Mouse (Mus musculus) liver, embryonic 14.5 days (tissue): ENCODE results near the gene Ist1. TPM values are rescaled to one million over a fixed set of nuclear protein-coding genes. Genes with fewer than 3 reads are reported as not detected.

Experiments used
- ATAC-seq: fragments of 200-750 bp; cut with Nextera tagmentation; 2 replicates; pipeline ENCODE4 v1.8.0; 2017; ENCODE audit warnings: moderate number of reproducible peaks, mild to moderate bottlenecking, moderate library complexity; ENCODE audit not compliant: insufficient read depth
- DNase-seq, 3 experiments: peaks; one replicate each; pipeline ENCODE4 v3.0.0-alpha.2; 2012 to 2013; ENCODE audit warnings: low read depth in 3 of 3, low spot score in 3 of 3
- H3K27ac ChIP-seq: fragments of 300-500 bp; sonication (generic); 2 replicates; pipeline ENCODE4 v1.5.1; 2014; ENCODE audit warnings: moderate library complexity, mild to moderate bottlenecking, control low read depth, inconsistent platforms
- H3K27me3 ChIP-seq: fragments of 300-500 bp; sonication (generic); 2 replicates; pipeline ENCODE4 v1.6.1; 2014; ENCODE audit warnings: mild to moderate bottlenecking, low read length, moderate library complexity; ENCODE audit not compliant: control insufficient read depth, insufficient read depth
- H3K36me3 ChIP-seq: fragments of 300-500 bp; sonication (generic); replicated peaks from 2 replicates; pipeline ENCODE4 v1.6.1; 2014; ENCODE audit warnings: low read depth; ENCODE audit not compliant: control insufficient read depth, insufficient read depth
- H3K4me1 ChIP-seq, 2 experiments: fragments of 200-500 bp in 1 of 2; fragments of 300-500 bp in 1 of 2; sonication (generic) in 1 of 2; replicated peaks; 2 replicates each; pipeline ENCODE4 v1.6.1; 2012 to 2014; ENCODE audit warnings: antibody characterized with exemption in 1 of 2, inconsistent platforms in 1 of 2, low read length in 1 of 2; ENCODE audit not compliant: control insufficient read depth in 2 of 2, insufficient read depth in 2 of 2
- H3K4me2 ChIP-seq: fragments of 300-500 bp; sonication (generic); 2 replicates; pipeline ENCODE4 v1.6.1; 2014; ENCODE audit warnings: low read depth, mild to moderate bottlenecking, control low read depth, moderate library complexity
- H3K4me3 ChIP-seq, 2 experiments: fragments of 200-500 bp in 1 of 2; fragments of 300-500 bp in 1 of 2; sonication (generic) in 1 of 2; 2 replicates each; pipeline ENCODE4 v1.5.1; 2012 to 2014; ENCODE audit warnings: low read depth in 2 of 2, low read length in 2 of 2, mild to moderate bottlenecking in 2 of 2, control low read depth in 1 of 2, inconsistent platforms in 1 of 2, moderate library complexity in 1 of 2; ENCODE audit not compliant: insufficient read depth in 1 of 2
- H3K9ac ChIP-seq: fragments of 300-500 bp; sonication (generic); replicated peaks from 2 replicates; pipeline ENCODE4 v1.6.1; 2014; ENCODE audit warnings: mild to moderate bottlenecking, control low read depth, moderate library complexity
- H3K9me3 ChIP-seq: fragments of 300-500 bp; sonication (generic); 2 replicates; pipeline ENCODE4 v1.6.1; 2016; ENCODE audit warnings: low read length, mixed read lengths; ENCODE audit not compliant: control insufficient read depth
- CTCF ChIP-seq: IDR thresholded peaks from 2 replicates; pipeline ENCODE4 v1.5.1; 2016; ENCODE audit warnings: antibody characterized with exemption, low read depth, control low read depth
- EP300 ChIP-seq: IDR thresholded peaks from 2 replicates; pipeline ENCODE4 v1.6.1; 2016; ENCODE audit warnings: antibody characterized with exemption, low read depth
- WGBS: fragments of 180-500 bp; shearing (Covaris S2); extraction: QIAGEN DNeasy Blood & Tissue Kit; methylation state at CpG from one replicate; pipeline ENCODE4 v1.1.7; 2014; ENCODE audit not compliant: insufficient replicate concordance; 5-methylcytosine and 5-hydroxymethylcytosine counted together
- polyA plus RNA-seq, 2 experiments: library from polyadenylated mRNA; depleted of rRNA in 1 of 2; stranded (reverse) in 1 of 2; unstranded in 1 of 2; fragments of >200 nt; fragmentation: Nextera tagmentation in 1 of 2; extraction: Ambion mirVana in 1 of 2; gene quantifications; 2 replicates each; pipeline versions ENCODE4 v1.2.1 to v1.2.3; 2012 to 2014

Ist1 gene
- polyA plus RNA-seq, 2 experiments = 19.5 to 31.1 TPM

DNA sequence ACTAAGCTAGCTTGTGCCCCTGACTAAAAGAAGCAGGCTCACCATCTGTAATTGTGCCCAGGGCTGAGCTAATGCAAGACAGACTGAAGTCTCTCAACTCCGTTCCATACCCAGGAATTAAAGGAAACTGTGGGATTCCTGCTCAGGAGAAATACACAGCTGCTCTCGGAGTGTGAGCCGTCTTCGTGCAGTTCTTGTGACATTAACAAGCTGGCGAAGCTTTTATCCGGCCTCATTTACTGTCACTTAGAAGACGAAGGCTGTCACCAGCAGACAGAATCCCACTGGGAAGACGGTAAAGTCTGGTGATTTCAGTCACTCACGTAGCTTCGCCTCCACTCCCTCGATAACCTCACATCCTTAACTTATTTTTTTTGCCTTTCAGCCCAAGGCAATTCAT, 45.7 kb downstream of the Ist1 start:
- no peak for TF ChIP-seq CTCF
- no peak for TF ChIP-seq EP300
- Histone ChIP-seq H3K27me3 (no peaks in the 10 kb centered on the region), H3K4me3 (no peak overlapping the region), H3K9ac (no peak overlapping the region), H3K9me3 (no peaks in the 10 kb centered on the region), H3K4me2 (no peak overlapping the region), H3K36me3 (no peaks in the 10 kb centered on the region), H3K4me1 (no peaks in the 10 kb centered on the region), H3K27ac (no peak overlapping the region)
- WGBS = 77% methylated on average over 11 of the region's 11 CpGs
- ATAC-seq (no peak), DNase-seq (no peak)

DNA sequence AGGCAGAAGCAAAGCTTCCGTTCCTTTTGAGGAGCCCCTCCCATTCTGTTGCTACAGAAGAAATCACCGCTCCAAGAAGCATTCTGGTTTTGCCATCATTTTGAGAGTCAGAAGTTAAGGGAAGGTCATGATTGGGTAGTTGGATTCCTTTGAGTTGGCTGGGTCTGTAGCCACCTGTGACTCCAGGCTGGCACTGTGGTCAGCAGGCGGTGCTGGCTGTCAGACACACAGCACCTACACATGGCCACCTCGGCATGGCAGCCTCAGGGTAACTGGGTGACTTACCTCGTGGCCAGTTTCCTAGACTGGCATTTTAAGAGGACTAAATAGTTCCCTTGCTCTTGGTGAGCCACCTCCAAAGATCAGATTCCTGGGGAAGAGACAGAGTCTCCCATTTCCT, 51.8 kb downstream of the Ist1 start:
- Histone ChIP-seq H3K4me1 (no peaks in the 10 kb centered on the region), H3K27ac (no peak overlapping the region), H3K9ac (no peak overlapping the region), H3K36me3 (no peaks in the 10 kb centered on the region), H3K4me3 (no peak overlapping the region), H3K27me3 (no peaks in the 10 kb centered on the region), H3K9me3 (no peaks in the 10 kb centered on the region), H3K4me2 (no peak overlapping the region)
- DNase-seq = no peak
- TF ChIP-seq EP300 (no peak), CTCF (no peak)
- WGBS = 67% methylated on average over 5 of the region's 5 CpGs
- no peak for ATAC-seq

DNA sequence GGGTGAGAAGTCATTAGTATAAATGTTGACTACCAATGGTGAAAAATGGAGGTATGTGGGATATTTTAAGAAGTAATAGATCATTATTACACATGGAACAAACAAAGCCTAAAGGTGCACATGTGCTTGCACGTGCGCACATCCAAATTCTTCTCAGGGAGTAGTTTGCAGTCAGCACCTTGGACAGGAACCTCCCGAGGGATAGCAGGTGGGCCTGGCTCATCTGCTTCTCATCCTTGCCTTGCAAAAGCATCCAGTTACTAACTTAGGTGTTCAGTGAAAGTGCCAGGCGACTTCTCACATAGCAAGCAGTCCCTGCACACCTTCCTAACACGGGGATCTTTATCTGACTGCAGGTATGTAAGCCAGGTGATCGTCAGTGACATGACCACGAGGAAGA, 52.6 kb downstream of the Ist1 start:
- H3K9ac ChIP-seq = no peak overlapping the region
- no peak overlapping the region for H3K4me2 ChIP-seq
- H3K9me3 ChIP-seq = no peaks in the 10 kb centered on the region
- H3K27ac ChIP-seq = no peak overlapping the region
- 65% methylated on average over 7 of the region's 7 CpGs for WGBS
- no peak for DNase-seq
- no peak overlapping the region for H3K4me3 ChIP-seq
- ATAC-seq = no peak
- no peaks in the 10 kb centered on the region for H3K36me3 ChIP-seq
- no peaks in the 10 kb centered on the region for H3K27me3 ChIP-seq
- no peaks in the 10 kb centered on the region for H3K4me1 ChIP-seq
- TF ChIP-seq EP300 (no peak), CTCF (no peak)

DNA sequence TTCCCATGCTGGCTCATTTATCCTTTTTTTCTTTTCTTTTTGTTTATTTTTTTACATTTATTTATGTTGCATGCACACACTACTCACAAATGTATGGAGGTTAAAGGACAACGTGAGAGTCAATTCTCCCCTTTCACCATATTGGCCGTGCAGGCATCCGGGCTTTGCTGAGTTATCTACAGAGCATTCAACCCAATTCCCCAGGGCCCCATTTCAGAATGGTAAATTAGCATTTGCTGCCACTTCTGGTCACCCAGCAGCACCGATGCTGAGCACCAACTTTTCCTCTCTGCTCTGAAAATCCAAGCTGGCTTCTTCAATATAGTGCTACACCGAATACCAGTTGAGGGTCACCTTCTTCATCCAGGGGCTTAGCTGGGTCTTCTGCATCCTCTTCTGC, 54.2 kb downstream of the Ist1 start:
- 75% methylated on average over 5 of the region's 5 CpGs for WGBS

DNA sequence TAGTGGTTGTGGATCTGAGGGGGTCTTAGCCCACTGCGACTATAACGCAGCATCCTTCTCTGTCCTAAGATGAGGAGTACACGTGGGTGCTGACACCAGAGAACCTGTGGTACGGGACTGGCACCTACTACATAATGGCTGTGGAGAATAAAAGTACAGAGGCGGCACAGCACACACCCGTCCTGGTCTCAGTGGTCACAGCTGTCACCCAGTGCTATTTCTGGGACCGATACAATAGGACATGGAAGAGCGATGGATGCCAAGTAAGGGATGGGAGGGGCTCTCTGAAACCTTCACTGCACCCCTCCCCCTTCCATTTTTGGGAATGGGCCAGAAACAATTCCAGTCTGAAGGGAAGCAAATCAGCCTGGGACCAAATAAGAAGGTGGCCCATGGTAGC, 57.9 kb downstream of the Ist1 start:
- TF ChIP-seq EP300 (no peak), CTCF (no peak)
- Histone ChIP-seq H3K27me3 (no peaks in the 10 kb centered on the region), H3K36me3 (no peaks in the 10 kb centered on the region), H3K4me2 (no peak overlapping the region), H3K27ac (no peak overlapping the region), H3K9ac (no peak overlapping the region), H3K9me3 (no peaks in the 10 kb centered on the region), H3K4me1 (no peaks in the 10 kb centered on the region), H3K4me3 (no peak overlapping the region)
- 76% methylated on average over 8 of the region's 8 CpGs for WGBS
- DNase-seq = no peak
- no peak for ATAC-seq

More for the DNA sequence above, 54.2 kb downstream of the Ist1 start:
- no peak overlapping the region for H3K4me2 ChIP-seq
- no peaks in the 10 kb centered on the region for H3K9me3 ChIP-seq
- H3K4me3 ChIP-seq = no peak overlapping the region
- H3K27ac ChIP-seq = no peak overlapping the region
- DNase-seq = no peak
- no peaks in the 10 kb centered on the region for H3K4me1 ChIP-seq
- H3K27me3 ChIP-seq = no peaks in the 10 kb centered on the region
- H3K36me3 ChIP-seq = no peaks in the 10 kb centered on the region
- H3K9ac ChIP-seq = no peak overlapping the region
- TF ChIP-seq EP300 = no peak
- TF ChIP-seq CTCF = no peak
- ATAC-seq = no peak
